Mouse (Mus musculus) small intestine, adult 2 months (tissue): ENCODE data around the gene Smyd4. TPM values are rescaled to one million over a fixed set of nuclear protein-coding genes. Genes with fewer than 3 reads are reported as not detected.

Experiments
- H3K27ac ChIP-seq: fragments of 200-500 bp; 2 replicates; pipeline ENCODE4 v1.5.1; 2012; ENCODE audit warnings: low read depth, low read length, control low read depth, inconsistent platforms; ENCODE audit not compliant: insufficient read depth
- H3K27me3 ChIP-seq: fragments of 200-500 bp; 2 replicates; pipeline ENCODE4 v1.6.1; 2012; ENCODE audit warnings: mild to moderate bottlenecking, moderate library complexity, low read length, inconsistent platforms; ENCODE audit not compliant: control insufficient read depth, insufficient read depth
- H3K36me3 ChIP-seq: fragments of 200-500 bp; 2 replicates; pipeline ENCODE4 v1.6.1; 2012; ENCODE audit warnings: mild to moderate bottlenecking, low read length, control low read depth, inconsistent platforms; ENCODE audit not compliant: control insufficient read depth, insufficient read depth
- H3K4me1 ChIP-seq: fragments of 200-500 bp; 2 replicates; pipeline ENCODE4 v1.6.1; 2012; ENCODE audit warnings: low read length, inconsistent platforms, mixed read lengths; ENCODE audit not compliant: control insufficient read depth, insufficient read depth, insufficient read length
- H3K4me3 ChIP-seq: fragments of 200-500 bp; 2 replicates; pipeline ENCODE4 v1.5.1; 2012; ENCODE audit warnings: low read depth, mild to moderate bottlenecking, control low read depth, inconsistent platforms, low read length, moderate library complexity
- CTCF ChIP-seq: fragments of 200-500 bp; IDR thresholded peaks from 2 replicates; pipeline ENCODE4 v1.5.1; 2012; ENCODE audit warnings: low read depth, mild to moderate bottlenecking, control low read depth, inconsistent platforms, low read length, moderate library complexity, mixed read lengths; ENCODE audit not compliant: insufficient replicate concordance, insufficient read length; ENCODE audit errors: extremely low read depth
- POLR2A ChIP-seq: fragments of 200-500 bp; IDR thresholded peaks from 2 replicates; pipeline ENCODE4 v1.6.1; 2012; ENCODE audit warnings: low read depth, mild to moderate bottlenecking, control low read depth, inconsistent platforms, low read length, moderate library complexity
- WGBS: fragments of 180-500 bp; shearing (Covaris S2); methylation state at CpG from one replicate; pipeline ENCODE4 v1.1.7; 2018; 5-methylcytosine and 5-hydroxymethylcytosine counted together
- polyA plus RNA-seq: library from polyadenylated mRNA; depleted of rRNA; stranded (reverse); fragments of >200 nt; gene quantifications from 2 replicates; pipeline ENCODE4 v1.2.3, GENCODE M21; 2012

Smyd4 gene
- polyA plus RNA-seq, 1 experiment, result 1.4 TPM

GRCm38 (mm10) chr11:75313834-75314233, 34.4 kb upstream of the Smyd4 start:
- Histone ChIP-seq H3K4me3 (no peak overlapping the region), H3K4me1 (no peaks in the 10 kb centered on the region), H3K36me3 (peaks cover 53% of the 10 kb centered on the region), H3K27me3 (no peaks in the 10 kb centered on the region), H3K27ac (no peak overlapping the region)
- TF ChIP-seq CTCF, result no peak
- no peak for TF ChIP-seq POLR2A
- 91% methylated on average over 8 of the region's 8 CpGs for WGBS

- Histone ChIP-seq H3K4me3 (no peak overlapping the region), H3K36me3 (peaks cover 23% of the 10 kb centered on the region), H3K27me3 (no peaks in the 10 kb centered on the region), H3K27ac (no peak overlapping the region), H3K4me1 (no peaks in the 10 kb centered on the region; the same call in 1 of the 2 replicates)
- 62% methylated on average over 14 of the region's 14 CpGs for WGBS
- no peak for TF ChIP-seq CTCF
- TF ChIP-seq POLR2A, result no peak
Measured at GRCm38 (mm10) chr11:75318351-75319221, 29.6 kb upstream of the Smyd4 start.

- TF ChIP-seq CTCF (no peak), POLR2A (no peak)
- H3K36me3 ChIP-seq, result peaks cover 17% of the 10 kb centered on the region
- no peaks in the 10 kb centered on the region for H3K27me3 ChIP-seq
- 61% methylated on average over 5 of the region's 5 CpGs for WGBS
- no peaks in the 10 kb centered on the region; the same call in 1 of the 2 replicates for H3K4me1 ChIP-seq
- no peak overlapping the region for H3K4me3 ChIP-seq
- no peak overlapping the region for H3K27ac ChIP-seq
Measured at GRCm38 (mm10) chr11:75319246-75319645, 29.0 kb upstream of the Smyd4 start.

GRCm38 (mm10) chr11:75323326-75323737, 24.9 kb upstream of the Smyd4 start:
- no peaks in the 10 kb centered on the region for H3K27me3 ChIP-seq
- no peak; the same call in 1 of the 2 replicates for TF ChIP-seq CTCF
- TF ChIP-seq POLR2A, result no peak
- WGBS, result 87% methylated on average over 8 of the region's 8 CpGs
- H3K4me3 ChIP-seq, result no peak overlapping the region
- 0 out of 2 replicates have a peak, but pooled peaks cover 6% of the 10 kb centered on the region for H3K36me3 ChIP-seq
- no peaks in the 10 kb centered on the region; the same call in 1 of the 2 replicates for H3K4me1 ChIP-seq
- no peak overlapping the region for H3K27ac ChIP-seq

- TF ChIP-seq POLR2A (no peak), CTCF (no peak)
- 82% methylated on average over 2 of the region's 2 CpGs for WGBS
Measured at GRCm38 (mm10) chr11:75324433-75324832, 23.8 kb upstream of the Smyd4 start.

GRCm38 (mm10) chr11:75325116-75325968, 22.9 kb upstream of the Smyd4 start:
- H3K4me1 ChIP-seq, result no peaks in the 10 kb centered on the region; the same call in 1 of the 2 replicates
- no peak for TF ChIP-seq POLR2A
- TF ChIP-seq CTCF, result no peak
- WGBS, result 62% methylated on average over 16 of the region's 16 CpGs
- 0 out of 2 replicates have a peak, but pooled peaks cover 4% of the 10 kb centered on the region for H3K36me3 ChIP-seq
- no peak overlapping the region for H3K27ac ChIP-seq
- H3K27me3 ChIP-seq, result no peaks in the 10 kb centered on the region
- H3K4me3 ChIP-seq, result no peak overlapping the region

More at GRCm38 (mm10) chr11:75324433-75324832, 23.8 kb upstream of the Smyd4 start:
- Histone ChIP-seq H3K36me3 (0 out of 2 replicates have a peak, but pooled peaks cover 6% of the 10 kb centered on the region), H3K4me3 (no peak overlapping the region), H3K4me1 (no peaks in the 10 kb centered on the region; the same call in 1 of the 2 replicates), H3K27me3 (no peaks in the 10 kb centered on the region), H3K27ac (no peak overlapping the region)
